Mouse (Mus musculus): ENCODE data around the gene Ntn5. TPM values are rescaled to one million over a fixed set of nuclear protein-coding genes. Genes with fewer than 3 reads are reported as not detected.

Gene Ntn5
- polyA plus RNA-seq (2012; rRNA removed), result 0.64 and 2.1 TPM in 2 replicates

DNA sequence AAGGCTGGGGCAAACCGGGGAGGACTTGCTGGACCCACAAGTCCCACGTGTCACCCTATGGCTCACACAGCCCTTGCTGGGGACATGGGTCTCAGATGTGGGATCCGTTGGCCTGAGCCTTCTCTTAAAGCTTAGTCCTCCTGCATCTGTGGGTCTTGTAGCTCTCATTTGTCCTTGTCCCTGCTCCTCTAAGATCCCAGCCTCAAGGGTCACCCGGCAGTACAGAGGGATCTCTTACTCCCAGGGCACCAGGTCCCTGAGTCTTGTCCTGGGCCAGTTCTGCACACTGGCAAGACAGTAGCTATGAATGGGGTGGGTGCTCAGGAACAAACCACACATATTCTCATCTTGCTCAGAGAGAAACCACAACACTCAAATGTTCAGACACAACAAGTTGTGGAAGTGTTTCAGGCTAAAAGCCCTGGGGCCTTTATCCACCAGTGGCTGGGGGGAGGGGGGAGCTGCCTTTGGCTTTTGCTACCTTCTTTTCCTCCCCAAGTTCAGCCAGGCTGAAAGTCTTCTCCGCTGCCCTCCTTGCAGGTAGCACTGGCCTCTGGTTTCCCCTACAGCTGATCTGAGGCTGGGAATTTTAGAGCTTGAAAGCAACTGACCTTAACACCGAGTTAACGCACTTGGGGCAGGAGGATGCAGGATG is at the start of gene Ntn5:
Ntn5 (plus strand) TSS at position 627 of the 655 bp plus-strand sequence.
- no peak for DNase-seq (ENCODE audit: low read depth)
- TF ChIP-seq CTCF (IDR thresholded peaks at IDR 0.05; ENCODE audit: borderline replicate concordance, extremely low read depth, insufficient read depth, insufficient read length) (no peak), POLR2A (IDR thresholded peaks at IDR 0.05; ENCODE audit: borderline replicate concordance, extremely low read depth, insufficient read depth, insufficient read length, poor library complexity, severe bottlenecking) (no peak)

DNA sequence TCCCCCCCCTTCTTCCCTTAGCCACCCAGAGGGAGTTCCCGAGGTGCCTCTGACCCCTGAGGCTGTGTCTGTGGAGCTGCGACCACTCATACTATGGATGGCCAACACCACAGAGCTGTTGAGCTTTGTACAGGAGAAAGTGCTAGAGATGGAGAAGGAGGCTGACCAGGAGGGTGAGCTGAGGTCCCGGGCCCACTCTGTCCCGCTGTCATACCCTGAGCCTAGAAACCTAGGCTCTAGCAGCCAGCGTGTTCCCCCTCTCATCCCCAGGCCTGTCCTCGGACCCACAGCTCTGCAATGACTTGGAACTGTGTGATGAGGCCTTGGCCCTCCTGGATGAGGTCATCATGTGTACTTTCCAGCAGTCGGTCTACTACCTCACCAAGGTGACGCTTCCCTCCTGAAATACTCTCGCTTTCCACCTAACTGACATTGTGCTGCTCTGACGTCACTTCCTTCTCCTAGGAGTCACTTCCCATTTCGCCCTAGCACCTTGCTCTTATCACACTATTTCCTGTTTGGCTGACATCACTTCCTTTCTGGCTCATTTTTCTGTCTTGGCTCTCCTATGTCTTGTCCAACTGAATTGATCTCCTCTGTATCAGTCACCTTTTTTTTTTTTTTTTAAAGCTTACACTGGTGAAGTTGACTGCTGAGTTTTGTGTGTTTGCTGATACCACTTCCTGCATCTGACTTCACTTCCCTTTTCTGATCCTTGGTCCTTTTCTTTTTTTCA is 48.7 kb upstream of the Ntn5 start:
- no peak for DNase-seq (ENCODE audit: low read depth)
- TF ChIP-seq POLR2A (IDR thresholded peaks at IDR 0.05; ENCODE audit: borderline replicate concordance, extremely low read depth, insufficient read depth, insufficient read length, poor library complexity, severe bottlenecking) (no peak), CTCF (IDR thresholded peaks at IDR 0.05; ENCODE audit: borderline replicate concordance, extremely low read depth, insufficient read depth, insufficient read length) (no peak)

DNA sequence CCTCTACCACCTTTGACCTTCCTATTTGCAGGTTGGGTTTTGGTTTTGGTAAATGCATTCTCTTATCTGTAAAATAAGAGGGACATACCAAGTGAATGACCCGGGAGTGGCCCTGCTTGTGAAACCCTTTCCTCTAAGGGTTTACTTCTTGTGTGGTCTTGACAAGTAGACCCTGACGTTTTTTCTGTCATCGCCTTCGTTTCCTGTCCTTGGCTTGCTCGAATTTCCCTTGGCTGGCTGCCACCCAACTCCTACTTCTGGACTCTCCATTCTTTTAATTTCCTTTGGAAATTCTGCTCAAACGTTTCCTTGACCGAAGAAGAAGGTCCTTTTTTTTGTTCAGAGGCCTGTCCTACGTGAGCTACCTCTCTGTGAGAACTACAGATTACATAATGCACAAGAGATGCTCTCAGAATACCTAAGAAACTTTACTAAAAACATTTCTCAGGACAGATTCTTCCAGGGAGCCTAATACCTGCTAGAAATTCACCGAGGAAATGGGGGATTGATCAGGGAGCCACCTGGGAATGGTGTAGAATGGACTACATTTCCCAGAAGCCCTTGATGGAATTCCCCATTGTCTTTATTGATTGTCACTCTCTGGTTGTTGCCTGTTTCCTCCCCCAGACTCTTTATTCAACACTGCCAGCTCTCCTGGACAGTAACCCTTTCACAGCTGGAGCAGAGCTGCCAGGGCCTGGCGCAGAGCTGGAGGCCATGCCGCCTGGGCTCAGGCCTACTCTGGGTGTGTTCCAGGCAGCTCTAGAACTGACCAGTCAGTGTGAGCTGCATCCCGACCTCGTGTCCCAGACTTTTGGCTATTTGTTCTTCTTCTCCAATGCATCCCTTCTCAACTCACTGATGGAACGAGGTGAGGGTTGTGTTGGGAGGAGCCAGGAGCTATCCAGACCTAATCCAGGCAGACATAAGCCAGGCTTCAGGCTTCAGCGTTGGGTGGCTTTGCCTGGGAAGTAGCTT is 47.8 kb upstream of the Ntn5 start:
- TF ChIP-seq CTCF (IDR thresholded peaks at IDR 0.05; ENCODE audit: borderline replicate concordance, extremely low read depth, insufficient read depth, insufficient read length), result no peak
- no peak for TF ChIP-seq POLR2A (IDR thresholded peaks at IDR 0.05; ENCODE audit: borderline replicate concordance, extremely low read depth, insufficient read depth, insufficient read length, poor library complexity, severe bottlenecking)
- DNase-seq (ENCODE audit: low read depth), result no peak

DNA sequence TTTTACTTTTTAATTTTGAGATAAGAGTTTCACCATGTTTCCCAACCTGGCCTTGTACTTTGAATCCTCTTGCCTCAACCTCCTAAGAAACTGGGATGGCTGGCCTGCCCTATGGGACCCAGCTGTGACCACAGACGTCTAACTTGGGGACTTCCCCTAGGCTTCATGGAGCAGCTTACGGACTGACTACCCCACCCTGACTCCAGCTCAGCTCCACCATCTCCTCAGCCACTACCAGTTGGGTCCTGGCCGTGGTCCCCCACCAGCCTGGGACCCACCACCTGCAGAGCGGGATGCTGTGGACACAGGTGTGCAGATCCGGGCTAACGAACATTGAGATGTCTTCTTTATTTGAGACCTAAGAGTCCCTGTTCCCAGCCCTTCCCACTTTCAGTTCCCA is 46.1 kb upstream of the Ntn5 start:
- no peak for DNase-seq (ENCODE audit: low read depth)
- no peak for TF ChIP-seq CTCF (IDR thresholded peaks at IDR 0.05; ENCODE audit: borderline replicate concordance, extremely low read depth, insufficient read depth, insufficient read length)

DNA sequence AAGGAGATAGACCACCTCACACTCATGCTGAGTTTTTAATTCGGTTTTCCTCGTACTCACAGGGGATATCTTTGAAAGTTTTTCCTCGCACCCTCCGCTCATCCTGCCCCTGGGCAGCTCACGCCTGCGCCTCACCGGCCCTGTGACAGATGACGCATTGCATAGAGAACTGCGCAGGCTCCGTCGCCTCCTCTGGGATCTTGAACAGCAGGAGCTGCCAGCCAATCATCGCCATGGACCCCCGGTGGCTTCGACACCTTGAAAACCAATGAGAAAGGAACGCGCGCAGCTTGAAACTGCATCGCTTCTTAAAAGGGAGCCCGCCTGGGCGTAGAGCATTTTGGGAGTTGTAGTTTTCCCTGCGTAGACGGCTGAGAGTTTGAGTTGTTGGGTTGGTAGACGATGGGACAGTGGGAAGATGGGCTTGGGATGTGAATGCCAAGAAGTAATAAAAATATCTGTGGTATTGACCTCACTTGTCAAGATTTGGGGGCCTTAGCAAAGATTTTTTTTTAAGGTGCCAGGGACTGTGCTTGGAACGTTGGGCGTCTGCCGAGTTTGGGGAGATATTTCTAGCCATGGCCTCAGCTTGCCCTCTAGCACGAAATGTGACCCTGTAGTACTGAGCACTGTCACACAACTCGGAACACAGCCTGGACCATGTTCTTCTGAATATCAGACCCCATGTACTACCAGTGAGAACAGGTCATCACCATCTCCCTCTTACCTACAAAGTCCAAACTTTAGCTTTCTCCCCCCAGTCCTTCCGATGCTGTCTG is 45.0 kb upstream of the Ntn5 start:
- no peak for TF ChIP-seq CTCF (IDR thresholded peaks at IDR 0.05; ENCODE audit: borderline replicate concordance, extremely low read depth, insufficient read depth, insufficient read length)
- TF ChIP-seq POLR2A (IDR thresholded peaks at IDR 0.05; ENCODE audit: borderline replicate concordance, extremely low read depth, insufficient read depth, insufficient read length, poor library complexity, severe bottlenecking), result peak; percentile 17; the same call in 1 of the 2 replicates
- DNase-seq (ENCODE audit: low read depth), result peak; percentile 100

DNA sequence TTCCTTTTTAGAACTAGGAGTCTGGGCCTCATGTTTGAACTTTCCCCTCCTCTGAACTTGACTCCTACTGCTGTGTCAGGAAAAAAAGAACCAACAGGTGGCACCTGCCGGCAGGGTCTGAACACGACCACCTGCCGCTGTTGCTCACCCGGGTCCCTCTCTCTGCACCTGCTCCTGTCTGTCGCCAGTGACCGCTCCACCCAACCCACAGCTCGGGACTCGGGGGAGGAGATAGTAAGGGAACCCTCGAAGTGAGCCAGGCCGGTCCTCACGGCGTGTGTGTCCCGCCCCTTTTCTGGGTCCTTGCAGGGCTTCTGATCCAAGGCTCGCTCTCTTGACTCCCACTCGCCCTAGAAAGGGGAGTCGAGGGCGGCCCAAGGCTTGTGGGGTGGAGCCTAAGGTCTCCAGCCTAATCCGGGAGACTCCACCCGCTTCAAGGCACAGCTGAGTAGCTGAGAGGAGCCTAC is 44.2 kb upstream of the Ntn5 start, which contains the start of gene Mamstr:
Mamstr (plus strand) TSS at position 417 of the 467 bp plus-strand sequence.
- TF ChIP-seq CTCF (IDR thresholded peaks at IDR 0.05; ENCODE audit: borderline replicate concordance, extremely low read depth, insufficient read depth, insufficient read length) (no peak), POLR2A (IDR thresholded peaks at IDR 0.05; ENCODE audit: borderline replicate concordance, extremely low read depth, insufficient read depth, insufficient read length, poor library complexity, severe bottlenecking) (no peak)
- DNase-seq (ENCODE audit: low read depth), result no peak

DNA sequence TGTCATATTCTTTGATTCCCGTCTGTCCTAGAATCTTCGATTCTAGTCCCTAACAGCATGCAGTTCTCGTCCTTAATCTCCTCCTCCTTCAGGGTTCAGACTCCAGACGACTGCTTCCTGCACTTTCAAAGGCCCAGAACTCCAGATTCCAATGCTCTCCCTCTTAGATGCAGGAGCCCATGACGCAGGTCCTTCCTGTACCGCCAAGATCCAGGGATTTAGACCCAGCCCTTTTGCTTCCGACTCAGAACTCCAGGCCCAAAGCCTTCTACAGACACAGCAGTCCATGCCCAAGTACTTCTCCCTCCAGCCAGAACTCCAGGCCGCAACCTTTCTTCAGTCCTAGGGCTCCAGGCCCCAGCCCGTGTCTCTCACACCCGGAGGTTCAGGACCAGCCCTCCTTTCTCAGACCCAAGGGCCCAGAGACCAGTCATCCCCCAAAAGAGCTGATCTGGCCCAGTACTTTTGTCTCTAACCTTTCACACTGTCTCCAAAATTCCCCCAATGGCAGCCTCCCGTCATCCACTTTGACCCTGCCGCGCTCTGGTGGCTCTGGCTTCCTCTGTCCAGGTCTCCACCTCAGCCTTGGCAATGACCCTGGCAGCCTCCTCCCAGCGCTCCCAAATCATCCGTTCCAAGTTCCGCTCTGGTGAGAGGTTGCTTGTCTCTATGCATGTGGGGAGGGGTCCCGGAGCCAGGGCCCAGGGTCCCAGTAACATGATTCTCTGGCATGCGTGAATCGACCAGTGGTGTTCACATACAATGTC is 43.4 kb upstream of the Ntn5 start:
- DNase-seq (ENCODE audit: low read depth), result no peak
- TF ChIP-seq POLR2A (IDR thresholded peaks at IDR 0.05; ENCODE audit: borderline replicate concordance, extremely low read depth, insufficient read depth, insufficient read length, poor library complexity, severe bottlenecking) (no peak), CTCF (IDR thresholded peaks at IDR 0.05; ENCODE audit: borderline replicate concordance, extremely low read depth, insufficient read depth, insufficient read length) (no peak)

DNA sequence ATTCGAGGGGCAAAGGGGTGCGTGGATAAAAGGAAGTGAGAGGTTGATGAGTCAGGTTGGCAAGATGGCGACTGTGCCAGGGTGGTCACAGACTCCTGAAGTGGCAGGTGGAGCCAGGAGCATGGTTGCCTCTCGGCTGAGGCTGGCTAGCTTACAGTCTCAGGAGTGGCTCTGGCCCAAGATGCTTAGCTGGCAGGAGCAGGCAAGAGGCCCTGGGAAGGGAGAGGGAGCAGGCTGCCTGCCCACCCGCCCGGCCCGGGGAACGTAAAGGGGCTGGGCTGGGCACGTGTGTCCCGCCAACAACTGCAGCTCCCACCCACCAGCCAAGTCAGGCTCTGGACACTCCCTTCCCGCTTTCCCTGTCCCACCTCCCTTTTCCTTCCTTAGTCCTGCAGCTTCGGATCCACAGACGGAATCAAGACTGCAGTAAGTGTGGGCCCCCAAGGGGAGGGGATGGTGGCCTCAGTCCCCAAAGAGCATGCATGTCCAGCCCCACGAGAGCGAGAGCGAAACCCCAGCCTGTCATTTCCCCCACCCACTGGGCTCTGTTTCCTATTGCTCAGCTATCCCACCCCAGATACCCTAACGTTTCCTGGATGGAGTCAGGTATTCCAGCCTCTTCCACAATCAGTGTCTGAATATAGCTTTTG is 42.3 kb upstream of the Ntn5 start:
- TF ChIP-seq CTCF (IDR thresholded peaks at IDR 0.05; ENCODE audit: borderline replicate concordance, extremely low read depth, insufficient read depth, insufficient read length), result no peak
- no peak for TF ChIP-seq POLR2A (IDR thresholded peaks at IDR 0.05; ENCODE audit: borderline replicate concordance, extremely low read depth, insufficient read depth, insufficient read length, poor library complexity, severe bottlenecking)

DNA sequence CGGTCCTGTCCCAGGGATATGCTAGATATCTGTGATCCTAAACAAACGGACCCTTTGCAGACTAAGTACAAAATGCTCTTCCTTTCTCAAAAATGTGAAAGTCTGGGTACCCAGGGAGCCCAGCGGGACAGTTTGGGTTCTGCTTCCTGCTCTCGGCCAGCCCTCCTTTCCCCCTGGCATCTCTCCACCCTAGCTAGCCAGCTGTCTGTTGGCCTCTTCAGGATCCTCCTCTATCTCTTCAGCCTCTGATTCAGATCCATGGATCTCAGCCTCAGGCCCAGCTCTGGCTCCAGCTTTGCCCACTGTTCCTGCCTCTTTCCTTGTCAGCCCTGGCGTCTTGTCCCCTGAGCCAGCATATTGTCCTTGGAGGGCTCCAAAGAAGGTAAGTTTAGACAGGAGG is 41.7 kb upstream of the Ntn5 start:
- no peak for DNase-seq (ENCODE audit: low read depth)
- TF ChIP-seq POLR2A (IDR thresholded peaks at IDR 0.05; ENCODE audit: borderline replicate concordance, extremely low read depth, insufficient read depth, insufficient read length, poor library complexity, severe bottlenecking), result no peak
- TF ChIP-seq CTCF (IDR thresholded peaks at IDR 0.05; ENCODE audit: borderline replicate concordance, extremely low read depth, insufficient read depth, insufficient read length), result no peak

More for the DNA sequence above, 42.3 kb upstream of the Ntn5 start:
- peak; percentile 76 for DNase-seq (ENCODE audit: low read depth)
